Mouse (Mus musculus): ENCODE measurements around the gene Slc9a5.

DNA sequence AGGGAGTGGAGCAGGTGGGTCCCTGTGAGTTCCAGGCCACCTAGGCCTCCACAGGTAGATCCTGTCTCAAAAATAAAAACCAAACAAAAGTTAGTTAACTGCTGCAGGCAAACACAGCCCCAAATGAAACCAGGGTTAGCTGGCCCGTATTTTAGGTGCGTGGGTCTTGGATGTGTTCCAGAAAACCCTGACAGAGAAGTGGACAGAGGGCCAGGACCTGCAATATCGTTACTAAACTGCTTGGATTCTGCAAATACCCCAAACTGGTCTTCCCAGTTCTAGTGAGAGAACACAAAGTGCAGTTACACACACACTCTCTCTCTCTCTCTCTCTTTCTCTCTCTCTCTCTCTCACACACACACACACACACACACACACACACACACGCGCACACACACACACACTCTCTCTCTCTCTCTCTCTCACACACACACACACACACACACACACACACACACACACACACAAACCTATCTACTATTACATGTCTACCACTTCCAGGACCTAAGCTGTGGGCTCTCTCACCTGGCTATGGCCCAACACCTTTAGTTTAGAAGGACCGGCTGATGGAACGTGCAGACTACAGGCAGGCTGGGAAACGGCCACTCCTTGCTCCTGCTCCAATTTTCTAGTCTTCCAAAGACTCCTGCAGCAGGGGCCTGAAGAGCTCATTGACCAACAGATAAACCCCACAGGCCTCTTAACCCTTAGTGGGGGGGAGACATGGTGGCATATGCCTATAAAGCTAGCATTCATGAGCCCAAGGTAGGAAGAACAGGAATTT is 4.7 kb upstream of the Slc9a5 start:
- TF ChIP-seq CTCF (IDR thresholded peaks at IDR 0.05; ENCODE audit: low read depth) = no peak
- no peak for TF ChIP-seq EP300 (optimal IDR thresholded peaks at IDR 0.05)

All from stomach, postnatal 0 days (tissue).